27 mouse cellular contexts compared by ENCODE assay signal in genomic region chr1:40474336-40474735, GRCm38 (mm10). TPM values are rescaled to one million over a fixed set of nuclear protein-coding genes. Genes with fewer than 3 reads are reported as not detected.
A peak's percentile ranks its signal among the peaks of the same experiment; 100 is the strongest.
DNase-seq lines count a peak whose midpoint lies in the region; TF ChIP-seq lines count a peak whose summit lies in the region.
"Had no signal": no experiment of that assay in that cellular context is flagged by ENCODE, and none has a peak within 500 bp of the region (broad histone marks: within the 10 kb centered on the region; RNA-seq: fewer than 3 reads in every experiment).

No protein-coding gene starts in this region.

- no peak for TF ChIP-seq POLR2A in spleen, adult 2 months (IDR thresholded peaks at IDR 0.05; ENCODE audit: low read depth, low read length)

- DNase-seq in spleen, adult 2 months (ENCODE audit: low read depth in 1 of 2, low spot score in 2 of 2): no peak
- no peak for DNase-seq in spleen, postnatal 14 days (ENCODE audit: low spot score in 2 of 2)
- peak; percentile 73 for DNase-seq in induced T-regulatory cell, adult 2 months (ENCODE audit: low read depth)
- no peak for DNase-seq in urinary bladder, postnatal 10 days (ENCODE audit: low spot score)
- DNase-seq in adrenal gland, adult (ENCODE audit: inconsistent age in 2 of 2, low spot score in 1 of 2): no peak
- DNase-seq: adrenal gland, adult 2 months; adrenal gland, postnatal 10 days; adrenal gland, postnatal 25 days; cerebellum, adult 11 months; cerebellum, adult 18-20 months; cerebellum, adult 8-10 months; cerebellum, adult 9-11 months; cerebellum, postnatal 14 days; cerebellum, postnatal 36 days; embryo, embryonic 11 days had no signal

- no peaks in the 10 kb centered on the region for H3K36me3 ChIP-seq in spleen, adult 2 months (ENCODE audit: control insufficient read depth, insufficient read depth, low read length)
- H3K36me3 ChIP-seq: embryonic facial prominence, embryonic 13.5 days; embryonic facial prominence, embryonic 15.5 days; forebrain, embryonic 10.5 days; forebrain, embryonic 12.5 days; G1E had no signal

- 70% methylated on average over 5 of the region's 5 CpGs for WGBS in spleen, adult 2 months

- H3K27ac ChIP-seq in spleen, adult 2 months (ENCODE audit: insufficient read depth, low read length): peak overlapping the region; percentile 51; the same call in 1 of the 2 replicates
- H3K27ac ChIP-seq: embryonic facial prominence, embryonic 13.5 days; embryonic facial prominence, embryonic 15.5 days; forebrain, embryonic 10.5 days; forebrain, embryonic 12.5 days had no signal

- no peak overlapping the region for H3K4me3 ChIP-seq in spleen, adult 2 months (ENCODE audit: extremely low read depth, insufficient read depth, insufficient read length)
- H3K4me3 ChIP-seq: embryonic facial prominence, embryonic 13.5 days; embryonic facial prominence, embryonic 15.5 days; erythroblast, embryonic 14.5 days; forebrain, embryonic 10.5 days; forebrain, embryonic 12.5 days had no signal

- peaks cover 19% of the 10 kb centered on the region for H3K4me1 ChIP-seq in spleen, adult 2 months (ENCODE audit: control insufficient read depth, insufficient read depth, insufficient read length)
- H3K4me1 ChIP-seq: embryonic facial prominence, embryonic 13.5 days; embryonic facial prominence, embryonic 15.5 days; forebrain, embryonic 10.5 days; forebrain, embryonic 12.5 days had no signal

- TF ChIP-seq CTCF in spleen, adult 2 months (IDR thresholded peaks at IDR 0.05; ENCODE audit: extremely low read depth, insufficient read depth, insufficient read length, insufficient replicate concordance): no peak

- H3K27me3 ChIP-seq in spleen, adult 2 months (ENCODE audit: control insufficient read depth, insufficient read depth, low read length): no peaks in the 10 kb centered on the region
- H3K27me3 ChIP-seq: CH12.LX; embryonic facial prominence, embryonic 13.5 days; embryonic facial prominence, embryonic 15.5 days; forebrain, embryonic 12.5 days; Patski had no signal

RNA-seq across cellular contexts. Expression of gene Il18r1, which starts 9.0 kb away (rescaled TPM):
- polyA plus RNA-seq in spleen, adult 2 months (2012; rRNA removed): 2.2 and 2.3 TPM in 2 replicates
- polyA plus RNA-seq: C2C12; embryonic facial prominence, embryonic 11.5 days; embryonic facial prominence, embryonic 13.5 days; erythroblast, embryonic 14.5 days; forebrain, embryonic 10.5 days; forebrain, embryonic 12.5 days; forebrain, embryonic 14.5 days; forebrain, embryonic 16.5 days; G1E; Patski had no signal

RNA-seq across cellular contexts. Expression of gene Il18rap, which starts 40.8 kb away (rescaled TPM):
- 2.1 TPM in 2 replicates for polyA plus RNA-seq in spleen, adult 2 months (2012; rRNA removed)
- polyA plus RNA-seq: adrenal gland, adult 2 months; G1E had no signal

RNA-seq across cellular contexts. Expression of gene Il1rl1, which starts 45.0 kb away (rescaled TPM):
- 0.69 and 0.89 TPM in 2 replicates for polyA plus RNA-seq in spleen, adult 2 months (2012; rRNA removed)
- polyA plus RNA-seq: embryonic facial prominence, embryonic 11.5 days; forebrain, embryonic 10.5 days; forebrain, embryonic 12.5 days; forebrain, embryonic 14.5 days had no signal
